Mouse (Mus musculus) midbrain, embryonic 14.5 days (tissue): ENCODE data around the gene Usp28. TPM values are rescaled to one million over a fixed set of nuclear protein-coding genes. Genes with fewer than 3 reads are reported as not detected.

Source experiments
- ATAC-seq: fragments of 200-750 bp; cut with Nextera tagmentation; 2 replicates; pipeline ENCODE4 v1.8.0; 2017; ENCODE audit warnings: moderate number of reproducible peaks, moderate library complexity; ENCODE audit not compliant: low FRiP score, low TSS enrichment
- DNase-seq: peaks from one replicate; pipeline ENCODE4 v3.0.0-alpha.2; 2015
- H3K27ac ChIP-seq: fragments of 300-500 bp; sonication (generic); replicated peaks from 2 replicates; pipeline ENCODE4 v1.5.1; 2014; ENCODE audit warnings: mild to moderate bottlenecking, low read depth, low read length, moderate library complexity
- H3K27me3 ChIP-seq: fragments of 300-500 bp; sonication (generic); 2 replicates; pipeline ENCODE4 v1.6.1; 2014; ENCODE audit warnings: low read length, control low read depth, mixed read lengths; ENCODE audit not compliant: control insufficient read depth, insufficient read depth
- H3K36me3 ChIP-seq: fragments of 300-500 bp; sonication (generic); 2 replicates; pipeline ENCODE4 v1.6.1; 2014; ENCODE audit warnings: low read length, control low read depth; ENCODE audit not compliant: control insufficient read depth, insufficient read depth
- H3K4me1 ChIP-seq: fragments of 300-500 bp; sonication (generic); 2 replicates; pipeline ENCODE4 v1.6.1; 2014; ENCODE audit warnings: mild to moderate bottlenecking, antibody characterized with exemption, low read length, control low read depth; ENCODE audit not compliant: control insufficient read depth, insufficient read depth
- H3K4me2 ChIP-seq: fragments of 300-500 bp; sonication (generic); 2 replicates; pipeline ENCODE4 v1.6.1; 2014; ENCODE audit warnings: mild to moderate bottlenecking, low read length, moderate library complexity
- H3K4me3 ChIP-seq: fragments of 300-500 bp; sonication (generic); replicated peaks from 2 replicates; pipeline ENCODE4 v1.5.1; 2014; ENCODE audit warnings: low read depth, low read length
- H3K9ac ChIP-seq: fragments of 300-500 bp; sonication (generic); replicated peaks from 2 replicates; pipeline ENCODE4 v1.6.1; 2014; ENCODE audit warnings: mild to moderate bottlenecking, low read length, moderate library complexity
- H3K9me3 ChIP-seq: fragments of 300-500 bp; sonication (generic); 2 replicates; pipeline ENCODE4 v1.6.1; 2016; ENCODE audit warnings: low read length, control low read depth, mixed read lengths; ENCODE audit not compliant: control insufficient read depth
- WGBS: fragments of 180-500 bp; shearing (Covaris S2); extraction: QIAGEN DNeasy Blood & Tissue Kit; methylation state at CpG from one replicate; pipeline ENCODE4 v1.1.7; 2014; 5-methylcytosine and 5-hydroxymethylcytosine counted together
- polyA plus RNA-seq: library from polyadenylated mRNA; unstranded; fragments of >200 nt; fragmentation: Nextera tagmentation; extraction: Ambion mirVana; gene quantifications from 2 replicates; pipeline ENCODE4 v1.2.1, GENCODE M21; 2014

Usp28 gene
- polyA plus RNA-seq, 1 experiment from 2014 or later, result 33.4 TPM

- H3K27me3 ChIP-seq, result no peaks in the 10 kb centered on the region
- H3K27ac ChIP-seq, result no peak overlapping the region
- DNase-seq (no peak), ATAC-seq (no peak)
- H3K36me3 ChIP-seq, result no peaks in the 10 kb centered on the region
- no peaks in the 10 kb centered on the region for H3K4me1 ChIP-seq
- no peaks in the 10 kb centered on the region for H3K9me3 ChIP-seq
- H3K4me2 ChIP-seq, result no peak overlapping the region
- H3K4me3 ChIP-seq, result no peak overlapping the region
- H3K9ac ChIP-seq, result no peak overlapping the region
- 81% methylated on average over 5 of the region's 5 CpGs for WGBS
Observed at GRCm38 (mm10) chr9:49050901-49051300, 65.7 kb downstream of the Usp28 start.

DNA sequence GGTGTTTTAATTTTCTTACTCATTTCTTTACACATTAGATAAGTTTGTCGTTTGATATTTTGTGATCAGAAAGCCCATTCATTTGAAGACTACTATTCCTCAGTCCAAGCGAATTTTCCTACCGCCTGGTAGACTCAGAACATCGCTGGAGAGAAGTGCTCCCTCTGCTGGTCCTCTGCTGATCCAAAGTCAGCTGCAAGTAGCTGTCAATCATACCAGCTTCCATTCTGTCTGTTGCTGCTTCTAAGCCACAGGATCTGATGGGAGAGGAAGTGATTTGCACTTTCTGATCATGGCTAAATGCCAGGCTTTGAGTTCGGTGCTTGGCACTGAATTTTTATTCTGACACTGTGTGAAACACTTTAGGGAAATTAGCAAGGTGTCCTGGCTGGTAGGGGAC, 66.2 kb downstream of the Usp28 start:
- ATAC-seq (no peak), DNase-seq (peak; percentile 88)
- Histone ChIP-seq H3K9me3 (no peaks in the 10 kb centered on the region), H3K27me3 (no peaks in the 10 kb centered on the region), H3K4me2 (no peak overlapping the region), H3K4me1 (0 out of 2 replicates have a peak, but pooled peaks cover 3% of the 10 kb centered on the region), H3K27ac (no peak overlapping the region), H3K36me3 (no peaks in the 10 kb centered on the region), H3K4me3 (no peak overlapping the region), H3K9ac (no peak overlapping the region)
- 15% methylated on average over 5 of the region's 5 CpGs for WGBS

DNA sequence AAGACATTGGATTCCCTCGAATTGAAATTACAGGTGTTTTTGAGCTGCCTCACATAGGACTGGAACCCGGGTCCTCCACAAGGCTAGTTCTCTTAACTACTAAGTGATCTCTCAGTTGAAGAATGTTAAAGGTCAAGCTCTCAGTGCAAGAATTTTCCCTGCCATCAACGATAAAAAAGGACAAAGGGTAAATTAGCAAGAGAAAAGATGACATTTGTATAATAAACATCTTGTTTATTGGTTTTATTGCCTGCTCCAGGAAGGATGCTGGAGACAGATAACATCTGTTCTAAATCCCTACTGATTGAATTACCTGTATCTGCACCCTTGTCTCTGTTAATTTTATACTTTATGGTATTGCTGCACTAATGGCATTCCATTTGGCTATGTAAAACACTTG, 68.9 kb downstream of the Usp28 start:
- Histone ChIP-seq H3K9ac (no peak overlapping the region), H3K4me2 (no peak overlapping the region), H3K27ac (no peak overlapping the region), H3K27me3 (no peaks in the 10 kb centered on the region), H3K36me3 (peaks cover 6% of the 10 kb centered on the region; the same call in 1 of the 2 replicates), H3K4me1 (0 out of 2 replicates have a peak, but pooled peaks cover 6% of the 10 kb centered on the region), H3K4me3 (no peak overlapping the region), H3K9me3 (no peaks in the 10 kb centered on the region)
- no peak for ATAC-seq
- 90% methylated on average over 3 of the region's 3 CpGs for WGBS
- no peak for DNase-seq

- Histone ChIP-seq H3K9me3 (no peaks in the 10 kb centered on the region), H3K27me3 (no peaks in the 10 kb centered on the region), H3K36me3 (peaks cover 16% of the 10 kb centered on the region), H3K4me3 (peak within 1 kb of the TSS; percentile 89), H3K27ac (no peak within 1 kb of the TSS; the same call in 1 of the 2 replicates), H3K4me1 (0 out of 2 replicates have a peak, but pooled peaks cover 6% of the 10 kb centered on the region), H3K4me2 (peak within 1 kb of the TSS; percentile 72), H3K9ac (peak within 1 kb of the TSS; percentile 76)
- under 1% methylated on average over 53 of the region's 53 CpGs for WGBS
- ATAC-seq, result peak; percentile 98
- peak; percentile 99 for DNase-seq
Observed at GRCm38 (mm10) chr9:49055333-49056205, 70.4 kb downstream of the Usp28 start, which contains the start of gene Zw10. Gene Zw10, plus strand, starts transcription at chr9:49055613.

- Histone ChIP-seq H3K4me3 (no peak overlapping the region), H3K4me1 (no peaks in the 10 kb centered on the region), H3K4me2 (no peak overlapping the region), H3K9me3 (no peaks in the 10 kb centered on the region), H3K27ac (no peak overlapping the region), H3K27me3 (no peaks in the 10 kb centered on the region), H3K9ac (no peak overlapping the region), H3K36me3 (peaks cover 67% of the 10 kb centered on the region)
- no peak for DNase-seq
- ATAC-seq, result no peak
- 93% methylated on average over 3 of the region's 3 CpGs for WGBS
Observed at GRCm38 (mm10) chr9:49076847-49077246, 91.7 kb downstream of the Usp28 start.

- WGBS, result 56% methylated on average over 5 of the region's 5 CpGs
Observed at GRCm38 (mm10) chr9:49081107-49081506, 95.9 kb downstream of the Usp28 start, which contains the start of gene Tmprss5. Gene Tmprss5, plus strand, starts transcription at chr9:49081260.

GRCm38 (mm10) chr9:49081561-49081960, 96.4 kb downstream of the Usp28 start:
- H3K27ac ChIP-seq, result no peak overlapping the region
- no peaks in the 10 kb centered on the region for H3K27me3 ChIP-seq
- H3K4me2 ChIP-seq, result no peak overlapping the region
- H3K4me1 ChIP-seq, result no peaks in the 10 kb centered on the region
- DNase-seq (peak; percentile 93), ATAC-seq (no peak)
- WGBS, result 9% methylated on average over 4 of the region's 4 CpGs
- no peak overlapping the region for H3K4me3 ChIP-seq
- no peak overlapping the region for H3K9ac ChIP-seq
- peaks cover 37% of the 10 kb centered on the region for H3K36me3 ChIP-seq
- no peaks in the 10 kb centered on the region for H3K9me3 ChIP-seq

More at GRCm38 (mm10) chr9:49081107-49081506, 95.9 kb downstream of the Usp28 start, which contains the start of gene Tmprss5:
- Histone ChIP-seq H3K4me1 (no peaks in the 10 kb centered on the region), H3K27ac (no peak within 1 kb of the TSS), H3K4me2 (no peak within 1 kb of the TSS), H3K9me3 (no peaks in the 10 kb centered on the region), H3K4me3 (no peak within 1 kb of the TSS), H3K36me3 (peaks cover 37% of the 10 kb centered on the region), H3K9ac (no peak within 1 kb of the TSS), H3K27me3 (no peaks in the 10 kb centered on the region)
- ATAC-seq, result no peak
- no peak for DNase-seq

DNA sequence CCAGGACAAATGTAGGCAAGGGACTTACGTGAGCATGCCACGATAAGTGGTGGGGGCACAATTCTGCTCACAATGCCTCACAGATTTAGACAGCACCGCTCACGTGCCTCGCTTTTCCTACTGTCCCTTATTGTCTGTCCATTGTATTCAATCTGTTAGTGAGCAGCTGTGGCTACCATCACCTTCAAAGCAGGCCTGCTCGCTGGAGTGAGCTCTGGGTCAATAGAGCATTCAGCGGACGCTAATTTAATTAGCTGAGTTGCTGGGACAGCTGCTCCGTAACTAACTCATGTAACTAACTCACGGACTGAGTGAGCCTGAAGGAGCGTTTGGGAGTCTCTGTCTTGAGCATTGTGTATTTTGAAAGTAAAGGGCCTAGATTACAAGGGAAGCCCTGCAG, 102.1 kb downstream of the Usp28 start:
- 7% methylated on average over 11 of the region's 11 CpGs for WGBS
- Histone ChIP-seq H3K4me3 (no peak overlapping the region), H3K27me3 (no peaks in the 10 kb centered on the region), H3K9ac (no peak overlapping the region), H3K36me3 (0 out of 2 replicates have a peak, but pooled peaks cover 3% of the 10 kb centered on the region), H3K27ac (no peak overlapping the region), H3K9me3 (no peaks in the 10 kb centered on the region), H3K4me2 (no peak overlapping the region), H3K4me1 (no peaks in the 10 kb centered on the region)
- ATAC-seq, result no peak
- DNase-seq, result peak; percentile 37
